Mouse (Mus musculus) myocyte (in vitro differentiated cells): Measurements from ENCODE around the gene Itm2b.

ENCODE experiments used
- E2F4 ChIP-seq: IDR thresholded peaks from one replicate; pipeline ENCODE4 v1.6.1; 2011; ENCODE audit warnings: mild to moderate bottlenecking, control low read depth, moderate library complexity; ENCODE audit not compliant: insufficient read depth
- MYOD1 ChIP-seq, 3 experiments: IDR thresholded peaks; one replicate each; pipeline ENCODE4 v1.6.1; 2011; ENCODE audit warnings: control low read depth in 2 of 3, low read depth in 2 of 3, mild to moderate bottlenecking in 2 of 3, moderate library complexity in 1 of 3; ENCODE audit not compliant: insufficient read length in 2 of 3, control insufficient read depth in 1 of 3

- TF ChIP-seq MYOD1 (IDR thresholded peaks at IDR 0.05; ENCODE audit: control insufficient read depth in 1 of 3, insufficient read length in 2 of 3, low read depth in 2 of 3): no peak
- no peak for TF ChIP-seq E2F4
Measured at GRCm38 (mm10) chr14:73395750-73396149, 10.7 kb upstream of the Itm2b start.
